Mouse (Mus musculus) embryonic facial prominence, embryonic 15.5 days (tissue): Measurements from ENCODE around the gene St13. TPM values are rescaled to one million over a fixed set of nuclear protein-coding genes. Genes with fewer than 3 reads are reported as not detected.
A peak's percentile ranks its signal among the peaks of the same experiment; 100 is the strongest.

Experiments used
- ATAC-seq: fragments of 200-750 bp; cut with Nextera tagmentation; 2 replicates; pipeline ENCODE4 v1.8.0; 2017; ENCODE audit warnings: low read depth, moderate TSS enrichment; ENCODE audit not compliant: insufficient number of reproducible peaks, low FRiP score, low TSS enrichment
- H3K27ac ChIP-seq: fragments of 300-500 bp; sonication (generic); replicated peaks from 2 replicates; pipeline ENCODE4 v1.5.1; 2015; ENCODE audit warnings: mild to moderate bottlenecking, inconsistent platforms
- H3K27me3 ChIP-seq: fragments of 300-500 bp; sonication (generic); 2 replicates; pipeline ENCODE4 v1.6.1; 2015; ENCODE audit warnings: inconsistent platforms
- H3K36me3 ChIP-seq: fragments of 300-500 bp; sonication (generic); 2 replicates; pipeline ENCODE4 v1.6.1; 2015; ENCODE audit warnings: mild to moderate bottlenecking, inconsistent platforms
- H3K4me1 ChIP-seq: fragments of 300-500 bp; sonication (generic); 2 replicates; pipeline ENCODE4 v1.6.1; 2015; ENCODE audit warnings: inconsistent platforms
- H3K4me2 ChIP-seq: fragments of 300-500 bp; sonication (generic); replicated peaks from 2 replicates; pipeline ENCODE4 v1.6.1; 2015; ENCODE audit warnings: mild to moderate bottlenecking, inconsistent platforms
- H3K4me3 ChIP-seq: fragments of 300-500 bp; sonication (generic); replicated peaks from 2 replicates; pipeline ENCODE4 v1.5.1; 2015; ENCODE audit warnings: mild to moderate bottlenecking, inconsistent platforms
- H3K9ac ChIP-seq: fragments of 300-500 bp; sonication (generic); 2 replicates; pipeline ENCODE4 v1.6.1; 2015; ENCODE audit warnings: inconsistent platforms
- H3K9me3 ChIP-seq: fragments of 300-500 bp; sonication (generic); replicated peaks from 2 replicates; pipeline ENCODE4 v1.6.1; 2016; ENCODE audit warnings: inconsistent platforms
- WGBS: fragments of 180-500 bp; shearing (Covaris S2); methylation state at CpG from one replicate; pipeline ENCODE4 v1.1.7; 2015; 5-methylcytosine and 5-hydroxymethylcytosine counted together
- polyA plus RNA-seq: library from polyadenylated mRNA; unstranded; fragments of >200 nt; fragmentation: Nextera tagmentation; extraction: Ambion mirVana; gene quantifications from 2 replicates; pipeline ENCODE4 v1.2.1, GENCODE M21; 2015

Gene St13
- polyA plus RNA-seq, 1 experiment from 2014 or later = 153 TPM

DNA sequence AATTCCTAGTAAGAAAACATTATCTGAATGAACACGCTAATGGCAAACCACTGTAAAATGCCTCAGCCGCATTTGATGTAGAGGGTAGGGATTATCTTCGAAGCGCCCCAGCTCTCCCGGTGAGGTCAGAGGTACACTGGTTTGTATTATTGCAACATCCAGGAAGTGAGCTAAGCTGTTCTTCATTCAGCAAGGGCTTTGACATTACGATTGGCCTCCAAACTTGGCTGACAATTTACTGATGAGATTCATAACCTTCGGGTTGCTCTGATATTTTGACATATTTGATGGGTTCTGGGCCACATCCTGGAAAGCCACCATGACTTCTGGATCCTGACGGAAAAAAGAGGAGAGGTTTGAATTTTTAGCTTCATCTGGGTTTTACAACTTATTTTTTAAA lies 34.6 kb downstream of the St13 start:
- Histone ChIP-seq H3K36me3 (peaks cover 61% of the 10 kb centered on the region), H3K27ac (no peak overlapping the region), H3K4me3 (no peak overlapping the region), H3K4me2 (no peak overlapping the region), H3K27me3 (no peaks in the 10 kb centered on the region), H3K4me1 (peaks cover 10% of the 10 kb centered on the region), H3K9me3 (no peaks in the 10 kb centered on the region), H3K9ac (no peak overlapping the region)
- 83% methylated on average over 8 of the region's 8 CpGs for WGBS
- no peak for ATAC-seq

DNA sequence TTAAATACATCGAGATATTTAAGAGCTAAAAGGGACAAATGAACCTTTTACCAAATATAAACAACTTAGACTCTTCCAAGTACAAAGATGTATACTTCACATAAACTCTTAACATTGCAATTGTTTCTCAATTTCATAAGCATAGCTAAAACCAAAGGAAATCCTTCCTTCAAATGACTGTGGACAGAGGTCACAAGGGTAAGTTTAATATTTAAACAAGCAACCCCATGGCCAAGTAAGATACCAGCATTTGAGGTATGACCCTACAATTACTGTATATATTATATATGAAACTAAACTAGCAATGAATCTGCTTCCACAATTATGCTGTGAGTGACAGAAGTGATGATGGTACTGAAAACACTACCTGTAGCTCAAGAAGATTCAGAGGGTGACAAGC lies 35.6 kb downstream of the St13 start:
- Histone ChIP-seq H3K4me2 (no peak overlapping the region), H3K36me3 (peaks cover 51% of the 10 kb centered on the region), H3K27me3 (no peaks in the 10 kb centered on the region), H3K4me3 (no peak overlapping the region), H3K27ac (no peak overlapping the region), H3K4me1 (peaks cover 18% of the 10 kb centered on the region), H3K9me3 (no peaks in the 10 kb centered on the region), H3K9ac (no peak overlapping the region)
- WGBS = 89% methylated on average over 1 of the region's 1 CpGs
- no peak for ATAC-seq

DNA sequence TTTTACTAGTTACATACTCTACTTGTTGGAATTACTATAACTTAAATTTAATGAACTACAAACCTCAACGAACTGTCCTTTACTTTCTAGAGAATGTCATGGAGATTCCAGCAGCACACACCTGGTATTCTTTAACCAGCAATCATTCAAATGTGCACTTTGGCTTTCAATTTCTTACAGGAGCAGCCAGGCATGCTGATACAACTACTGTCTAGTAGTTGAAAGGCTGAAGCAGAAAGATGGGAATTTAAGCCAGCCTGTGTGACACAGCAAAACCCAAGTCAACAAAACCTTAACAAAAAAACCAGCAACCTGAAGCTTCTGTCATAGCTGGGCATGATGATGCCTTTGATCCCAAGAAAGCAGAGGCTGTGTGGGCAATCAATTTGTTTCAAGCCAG lies 37.4 kb downstream of the St13 start:
- H3K36me3 ChIP-seq = peaks cover 37% of the 10 kb centered on the region
- no peak overlapping the region for H3K27ac ChIP-seq
- no peak for ATAC-seq
- H3K9me3 ChIP-seq = no peaks in the 10 kb centered on the region
- H3K4me3 ChIP-seq = no peak overlapping the region
- H3K27me3 ChIP-seq = no peaks in the 10 kb centered on the region
- H3K4me2 ChIP-seq = no peak overlapping the region
- WGBS = 56% methylated on average over 1 of the region's 1 CpGs
- peaks cover 23% of the 10 kb centered on the region for H3K4me1 ChIP-seq
- no peak overlapping the region for H3K9ac ChIP-seq

DNA sequence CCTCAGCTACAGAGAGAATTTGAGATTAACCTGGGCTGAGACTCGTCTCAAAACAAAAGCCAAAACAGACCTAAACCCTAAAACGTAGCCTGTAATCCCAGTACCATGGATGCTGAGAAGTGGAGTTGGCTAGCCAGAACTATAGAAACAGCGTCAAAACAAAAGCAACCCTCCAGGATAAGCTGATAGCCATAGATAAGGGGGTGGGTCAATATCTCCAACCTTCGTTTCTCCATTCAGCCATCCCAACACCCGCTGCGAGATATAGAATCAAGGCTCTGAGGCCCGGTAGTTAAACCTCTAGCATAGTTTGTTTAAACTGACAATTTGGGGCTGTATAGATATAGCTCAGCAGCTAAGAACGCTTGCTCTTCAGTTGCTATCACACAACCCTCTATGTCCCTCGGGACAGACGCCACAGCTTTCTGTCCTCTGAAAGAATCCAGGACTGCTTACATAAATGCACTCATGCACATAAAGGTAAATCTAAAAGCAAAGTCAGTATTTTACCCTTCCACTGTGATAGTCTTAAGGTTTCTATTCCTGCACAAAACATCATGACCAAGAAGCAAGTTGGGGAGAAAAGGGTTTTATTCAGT lies 38.4 kb downstream of the St13 start:
- Histone ChIP-seq H3K4me1 (peaks cover 23% of the 10 kb centered on the region), H3K27me3 (no peaks in the 10 kb centered on the region), H3K9me3 (no peaks in the 10 kb centered on the region), H3K4me3 (peak overlapping the region; percentile 71), H3K9ac (no peak overlapping the region), H3K27ac (peak overlapping the region; percentile 91), H3K4me2 (peak overlapping the region; percentile 69), H3K36me3 (peaks cover 28% of the 10 kb centered on the region)
- WGBS = 39% methylated on average over 10 of the region's 10 CpGs
- ATAC-seq = no peak

DNA sequence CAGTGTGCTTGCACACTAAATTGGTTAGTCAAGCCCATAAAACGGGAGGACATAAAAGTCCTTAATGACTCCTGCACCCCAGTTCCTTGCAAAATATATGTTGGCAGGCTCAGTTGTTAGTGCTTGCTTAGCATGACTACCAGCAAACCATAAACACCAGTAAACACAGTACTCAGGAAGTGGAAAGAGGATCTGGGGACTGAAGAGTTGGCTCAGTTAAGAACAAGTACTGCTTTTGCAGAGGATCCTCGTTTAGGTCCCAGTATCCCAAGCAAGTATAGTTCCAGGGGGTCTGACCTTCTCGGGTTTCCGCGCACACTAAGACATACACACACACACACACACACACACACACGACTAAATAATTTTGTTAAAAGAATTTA lies 38.9 kb downstream of the St13 start:
- peak; percentile 66 for ATAC-seq
- no peaks in the 10 kb centered on the region for H3K9me3 ChIP-seq
- 32% methylated on average over 6 of the region's 6 CpGs for WGBS
- no peaks in the 10 kb centered on the region for H3K27me3 ChIP-seq
- peak overlapping the region; percentile 69 for H3K4me2 ChIP-seq
- H3K4me3 ChIP-seq = peak overlapping the region; percentile 71
- H3K4me1 ChIP-seq = peaks cover 23% of the 10 kb centered on the region
- H3K27ac ChIP-seq = peak overlapping the region; percentile 91
- peaks cover 23% of the 10 kb centered on the region for H3K36me3 ChIP-seq
- no peak overlapping the region for H3K9ac ChIP-seq

DNA sequence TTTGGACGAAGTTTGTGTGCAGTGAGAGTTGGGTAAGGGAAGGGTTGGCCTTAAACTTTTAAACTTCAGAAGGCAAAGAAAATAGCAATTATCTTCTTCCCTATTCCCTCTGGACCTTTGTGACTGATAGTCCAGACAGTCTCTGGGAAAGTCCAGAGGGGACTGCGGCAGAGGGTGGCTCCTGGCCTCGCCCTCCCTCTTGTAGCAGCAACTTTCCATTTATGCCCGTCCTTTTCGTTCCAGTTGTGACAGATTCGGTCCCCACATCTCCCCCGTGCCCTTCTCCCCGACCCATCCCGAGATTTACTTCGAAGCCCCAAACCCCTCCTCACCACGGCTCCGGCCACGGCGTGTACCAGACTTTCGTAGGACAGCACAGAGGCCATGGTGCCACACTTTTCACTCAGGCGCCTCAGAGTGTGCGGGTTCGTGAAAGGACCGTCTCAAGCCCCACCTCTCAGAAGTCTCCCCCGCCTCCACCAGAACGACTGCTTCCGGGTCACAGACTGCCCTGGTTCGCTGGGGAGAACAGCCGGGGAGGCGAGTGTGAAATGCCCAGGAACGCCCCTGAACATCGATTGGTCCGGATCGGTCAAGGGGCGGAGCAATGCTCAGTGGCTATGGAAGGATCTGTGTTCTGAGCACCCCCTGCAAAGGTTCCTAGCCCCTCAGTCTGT lies 39.4 kb downstream of the St13 start, which contains the start of gene Slc25a17:
Gene Slc25a17 (minus strand): TSS at position 468 of the 677 bp plus-strand sequence.
- WGBS = under 1% methylated on average over 30 of the region's 30 CpGs
- Histone ChIP-seq H3K27me3 (no peaks in the 10 kb centered on the region), H3K4me1 (peaks cover 23% of the 10 kb centered on the region), H3K9ac (peak within 1 kb of the TSS; percentile 66), H3K9me3 (no peaks in the 10 kb centered on the region), H3K36me3 (peaks cover 18% of the 10 kb centered on the region), H3K4me2 (peak within 1 kb of the TSS; percentile 69), H3K27ac (peak within 1 kb of the TSS; percentile 91), H3K4me3 (peak within 1 kb of the TSS; percentile 71)
- peak; percentile 99 for ATAC-seq

DNA sequence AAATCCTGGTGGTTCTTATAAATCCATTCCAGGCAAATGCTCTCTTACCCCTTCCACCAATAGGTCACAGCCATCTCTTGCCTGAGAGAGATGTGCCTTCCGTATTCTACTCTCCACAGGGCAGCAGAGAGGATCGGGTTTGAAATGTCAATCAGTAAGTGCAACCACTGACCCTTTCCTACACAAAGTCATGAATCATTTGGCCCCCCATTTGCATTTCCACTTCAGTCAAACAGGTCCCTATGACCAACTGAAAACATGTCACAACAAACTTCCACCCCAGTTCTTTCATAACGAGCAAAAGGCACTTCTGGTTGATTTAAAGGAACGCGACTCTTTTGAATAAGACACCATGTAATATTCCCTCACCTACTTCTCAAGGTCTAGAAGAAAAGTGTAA lies 40.5 kb downstream of the St13 start:
- peaks cover 23% of the 10 kb centered on the region for H3K4me1 ChIP-seq
- no peak overlapping the region for H3K9ac ChIP-seq
- H3K27me3 ChIP-seq = no peaks in the 10 kb centered on the region
- H3K4me2 ChIP-seq = peak overlapping the region; percentile 69
- peaks cover 13% of the 10 kb centered on the region for H3K36me3 ChIP-seq
- H3K27ac ChIP-seq = no peak overlapping the region
- no peaks in the 10 kb centered on the region for H3K9me3 ChIP-seq
- H3K4me3 ChIP-seq = peak overlapping the region; percentile 71
- no peak for ATAC-seq
- 78% methylated on average over 5 of the region's 5 CpGs for WGBS

DNA sequence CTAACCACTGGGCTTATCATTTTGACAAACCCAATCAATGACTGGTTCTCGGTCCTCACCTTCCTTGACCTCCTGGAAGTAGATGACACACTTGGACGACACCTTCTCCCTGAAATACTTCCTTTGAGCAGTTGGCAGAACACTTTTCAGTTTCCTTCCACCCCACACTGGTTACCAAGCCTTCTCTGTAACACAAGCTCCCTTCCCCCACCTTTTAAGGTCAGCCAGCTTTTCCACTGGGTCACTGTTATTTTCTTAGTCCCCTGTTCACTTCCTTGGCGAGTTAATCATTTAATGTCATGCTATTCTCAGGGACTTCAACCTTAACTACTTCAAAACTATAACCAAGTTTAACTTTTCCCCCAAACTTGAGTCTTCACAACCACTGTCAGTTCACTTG lies 40.9 kb downstream of the St13 start:
- Histone ChIP-seq H3K36me3 (peaks cover 15% of the 10 kb centered on the region), H3K4me3 (no peak overlapping the region), H3K9me3 (no peaks in the 10 kb centered on the region), H3K9ac (no peak overlapping the region), H3K27me3 (no peaks in the 10 kb centered on the region), H3K27ac (no peak overlapping the region), H3K4me2 (no peak overlapping the region), H3K4me1 (peaks cover 23% of the 10 kb centered on the region)
- WGBS = 82% methylated on average over 3 of the region's 3 CpGs
- no peak for ATAC-seq

DNA sequence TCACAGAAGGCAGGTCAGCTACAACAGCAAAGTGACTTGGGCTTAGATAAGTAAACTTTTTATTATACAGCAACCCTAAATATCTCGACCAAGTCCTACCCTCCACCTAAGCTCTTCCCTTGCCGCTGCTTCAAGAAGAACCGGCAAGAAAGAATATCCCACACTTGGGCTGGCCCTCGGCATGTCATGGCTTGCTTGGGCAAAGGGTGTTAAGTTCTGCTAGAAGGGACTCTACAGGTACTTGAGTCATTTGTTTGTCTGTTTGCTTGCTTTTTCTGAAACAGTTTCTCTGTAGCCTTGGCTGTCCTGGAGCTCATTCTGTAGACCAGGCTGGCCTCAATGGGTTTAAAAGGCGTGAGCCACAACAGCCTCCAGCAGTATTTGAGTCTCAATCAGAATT lies 42.9 kb downstream of the St13 start:
- Histone ChIP-seq H3K36me3 (0 out of 2 replicates have a peak, but pooled peaks cover 3% of the 10 kb centered on the region), H3K4me3 (no peak overlapping the region), H3K4me1 (peaks cover 23% of the 10 kb centered on the region), H3K9me3 (no peaks in the 10 kb centered on the region), H3K9ac (no peak overlapping the region), H3K4me2 (0 out of 2 replicates have a peak overlapping the region, but pooled peaks have one; percentile 4), H3K27me3 (no peaks in the 10 kb centered on the region), H3K27ac (peak overlapping the region; percentile 59; the same call in 1 of the 2 replicates)
- no peak for ATAC-seq
- 46% methylated on average over 5 of the region's 5 CpGs for WGBS

DNA sequence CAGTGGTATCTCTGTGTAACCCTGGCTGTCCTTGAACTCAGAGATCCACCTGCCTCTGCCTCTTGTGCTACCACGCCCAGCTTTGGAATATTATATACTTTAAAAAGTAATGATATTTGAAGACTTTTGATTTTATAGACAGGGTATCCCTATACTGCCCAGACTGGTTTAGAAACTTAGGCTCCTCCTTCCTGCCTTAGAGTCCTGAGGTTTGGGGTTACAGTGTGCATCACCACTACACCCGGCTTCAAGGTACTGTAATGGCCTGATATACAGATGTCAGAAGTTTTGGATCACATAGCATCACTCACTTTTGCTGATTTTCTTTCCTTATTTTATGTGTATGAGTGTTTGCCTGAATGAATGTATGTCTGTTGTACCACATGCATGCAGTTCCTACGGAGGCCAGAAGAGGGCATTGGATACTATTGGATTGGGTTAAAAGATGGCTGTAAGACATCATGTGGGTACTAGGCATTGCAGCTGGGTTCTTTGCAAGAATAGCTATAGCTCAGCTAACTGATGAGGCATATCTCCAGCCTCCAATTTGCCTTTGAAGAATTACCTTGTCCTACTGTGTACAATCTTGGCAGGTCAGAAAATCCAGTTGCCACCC lies 44.6 kb downstream of the St13 start:
- 0 out of 2 replicates have a peak, but pooled peaks cover 3% of the 10 kb centered on the region for H3K36me3 ChIP-seq
- no peaks in the 10 kb centered on the region for H3K9me3 ChIP-seq
- no peak for ATAC-seq
- H3K4me2 ChIP-seq = no peak overlapping the region
- no peak overlapping the region for H3K27ac ChIP-seq
- H3K9ac ChIP-seq = no peak overlapping the region
- peaks cover 13% of the 10 kb centered on the region; the same call in 1 of the 2 replicates for H3K4me1 ChIP-seq
- 63% methylated on average over 3 of the region's 3 CpGs for WGBS
- H3K4me3 ChIP-seq = no peak overlapping the region
- H3K27me3 ChIP-seq = no peaks in the 10 kb centered on the region

DNA sequence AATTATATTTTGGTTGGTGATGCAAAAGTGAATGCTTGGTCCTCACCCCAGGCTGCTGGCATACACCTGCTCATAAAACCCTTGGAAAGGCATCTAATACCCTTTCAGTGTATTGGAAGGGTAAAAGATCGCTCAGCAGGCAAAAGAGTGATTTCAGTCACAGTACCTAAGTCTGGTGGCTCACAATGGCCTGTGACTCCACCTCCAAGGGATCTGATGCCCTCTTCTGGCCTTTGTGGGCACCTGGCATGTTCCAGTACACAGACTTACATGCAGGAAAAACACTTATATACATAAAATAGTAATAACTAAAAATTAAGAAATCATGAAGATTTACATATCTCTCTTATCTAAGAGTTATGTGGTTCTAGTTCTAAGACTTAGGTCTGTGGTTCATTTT lies 47.2 kb downstream of the St13 start:
- no peak for ATAC-seq

More for the DNA sequence above, 47.2 kb downstream of the St13 start:
- H3K4me2 ChIP-seq = no peak overlapping the region
- H3K27ac ChIP-seq = no peak overlapping the region
- H3K9me3 ChIP-seq = no peaks in the 10 kb centered on the region
- WGBS = 76% methylated on average over 1 of the region's 1 CpGs
- no peaks in the 10 kb centered on the region for H3K27me3 ChIP-seq
- peaks cover 13% of the 10 kb centered on the region for H3K4me1 ChIP-seq
- no peak overlapping the region for H3K9ac ChIP-seq
- 0 out of 2 replicates have a peak, but pooled peaks cover 3% of the 10 kb centered on the region for H3K36me3 ChIP-seq
- H3K4me3 ChIP-seq = no peak overlapping the region
